Mouse (Mus musculus) cerebellum, postnatal 25 days (tissue): ENCODE measurements around the gene Cacna2d3.

ENCODE experiments used
- DNase-seq, 2 experiments: peaks; one replicate each; pipeline ENCODE4 v3.0.0; 2021; ENCODE audit warnings: mixed read lengths in 2 of 2

The Cacna2d3 gene

GRCm38 (mm10) chr14:29051951-29052835, 669.5 kb downstream of the Cacna2d3 start:
- DNase-seq, result peak in 1 of 2 experiments; percentile 17

GRCm38 (mm10) chr14:29042355-29042754, 679.3 kb downstream of the Cacna2d3 start:
- DNase-seq, result no peak

GRCm38 (mm10) chr14:29041498-29041897, 680.2 kb downstream of the Cacna2d3 start:
- DNase-seq, result no peak

GRCm38 (mm10) chr14:29040606-29041364, 680.9 kb downstream of the Cacna2d3 start:
- DNase-seq, result peak in 1 of 2 experiments; percentile 48

GRCm38 (mm10) chr14:29038246-29038645, 683.4 kb downstream of the Cacna2d3 start:
- no peak for DNase-seq

GRCm38 (mm10) chr14:29031858-29032395, 689.7 kb downstream of the Cacna2d3 start:
- DNase-seq, result no peak

- peak in 1 of 2 experiments; percentile 19 for DNase-seq
Measured at GRCm38 (mm10) chr14:29030519-29030918, 691.1 kb downstream of the Cacna2d3 start.

GRCm38 (mm10) chr14:29029896-29030420, 691.7 kb downstream of the Cacna2d3 start:
- no peak for DNase-seq

GRCm38 (mm10) chr14:29029107-29029469, 692.6 kb downstream of the Cacna2d3 start:
- DNase-seq, result no peak

GRCm38 (mm10) chr14:29028391-29029106, 693.1 kb downstream of the Cacna2d3 start:
- DNase-seq, result no peak

GRCm38 (mm10) chr14:29027276-29027675, 694.4 kb downstream of the Cacna2d3 start:
- peak; percentile 70 to 73 for DNase-seq

GRCm38 (mm10) chr14:29025335-29025734, 696.3 kb downstream of the Cacna2d3 start:
- DNase-seq, result peak in 1 of 2 experiments; percentile 55

GRCm38 (mm10) chr14:29023246-29023645, 698.4 kb downstream of the Cacna2d3 start:
- no peak for DNase-seq

- no peak for DNase-seq
Measured at GRCm38 (mm10) chr14:29021295-29021694, 700.4 kb downstream of the Cacna2d3 start.

GRCm38 (mm10) chr14:29018316-29019000, 703.2 kb downstream of the Cacna2d3 start:
- no peak for DNase-seq

GRCm38 (mm10) chr14:29017883-29018282, 703.8 kb downstream of the Cacna2d3 start, which contains the start of gene Lrtm1:
Gene Lrtm1 (plus strand): TSS chr14:29018208.
- DNase-seq, result no peak

GRCm38 (mm10) chr14:29015896-29016295, 705.8 kb downstream of the Cacna2d3 start:
- peak in 1 of 2 experiments; percentile 37 for DNase-seq

- DNase-seq, result peak; percentile 46 to 64
Measured at GRCm38 (mm10) chr14:29014680-29015079, 707.0 kb downstream of the Cacna2d3 start.

- DNase-seq, result peak; percentile 60 to 76
Measured at GRCm38 (mm10) chr14:29013161-29013560, 708.5 kb downstream of the Cacna2d3 start.

GRCm38 (mm10) chr14:29009644-29010043, 712.0 kb downstream of the Cacna2d3 start:
- DNase-seq, result no peak

GRCm38 (mm10) chr14:29005228-29005840, 716.3 kb downstream of the Cacna2d3 start:
- DNase-seq, result no peak
